Mouse (Mus musculus): ENCODE measurements at regions not wholly inside any gene's neighbourhood (a gene's known extent, or its start where the extent isn't known, plus 50 kb on each side); places are given as distances from the start of the nearest gene placed in this dataset.

DNA sequence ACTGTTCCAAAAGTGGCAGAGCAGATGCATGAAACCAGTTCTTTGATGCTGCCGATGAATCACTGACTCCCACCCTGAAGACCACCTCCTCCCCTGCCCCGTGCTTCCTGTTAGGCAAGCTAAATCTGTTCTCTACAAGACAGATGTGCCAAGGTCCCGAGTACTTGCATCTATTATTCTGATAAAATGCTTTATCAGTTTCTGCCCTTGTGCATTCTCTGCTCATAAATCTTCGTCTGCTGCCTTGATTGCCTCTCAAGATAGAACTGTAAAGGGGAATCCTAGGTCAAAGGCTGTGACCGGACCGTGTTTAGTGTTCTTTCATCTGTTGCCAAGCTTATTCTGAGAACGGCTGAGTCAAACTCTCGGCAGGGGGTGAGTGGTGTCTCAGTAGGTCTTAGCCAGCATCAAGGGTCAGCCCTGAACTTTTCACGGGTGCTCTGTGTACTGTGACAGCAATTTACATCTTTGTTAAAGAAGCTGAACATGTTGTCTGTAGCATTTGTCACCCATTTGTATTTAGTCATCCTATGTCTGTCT, 51.5 kb upstream of the Fer start:
- peaks cover 13% of the 10 kb centered on the region for H3K9me3 ChIP-seq (ENCODE audit: low read length)
- no peaks in the 10 kb centered on the region for H3K36me3 ChIP-seq (ENCODE audit: insufficient read depth, low read length)
- TF ChIP-seq POU5F1 (IDR thresholded peaks at IDR 0.05; ENCODE audit: borderline replicate concordance, low read length), result no peak
- TF ChIP-seq CTCF (conservative IDR thresholded peaks at IDR 0.05; ENCODE audit: low read length), result no peak
- TF ChIP-seq NANOG (IDR thresholded peaks at IDR 0.05; ENCODE audit: borderline replicate concordance, low read length), result no peak
- H3K4me3 ChIP-seq (replicated peaks; ENCODE audit: low read length), result no peak overlapping the region
- H3K27me3 ChIP-seq (ENCODE audit: insufficient read depth, low read length), result no peaks in the 10 kb centered on the region
- peaks cover 33% of the 10 kb centered on the region for H3K4me1 ChIP-seq (replicated peaks; ENCODE audit: low read depth, low read length)

DNA sequence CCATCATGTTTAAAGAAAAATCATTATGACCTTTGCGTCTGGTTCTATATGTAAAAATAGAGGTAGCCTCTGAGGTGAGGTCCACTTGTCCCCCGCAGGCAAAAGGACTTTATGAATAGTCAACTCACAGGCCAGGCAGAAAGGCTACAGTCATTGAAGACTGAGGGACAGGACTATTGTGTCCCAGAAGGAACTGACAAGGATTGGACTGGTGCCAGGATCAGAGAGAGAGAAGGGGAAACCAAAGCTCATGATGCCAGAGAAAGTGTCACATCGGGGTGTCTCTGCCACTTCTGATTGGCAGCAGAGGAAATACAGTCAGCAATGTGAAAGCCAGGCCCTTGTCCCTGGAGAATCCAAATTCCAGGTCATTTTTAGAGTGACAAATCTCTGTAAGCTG, 50.3 kb upstream of the Fer start:
- H3K4me1 ChIP-seq (replicated peaks; ENCODE audit: low read depth, low read length), result peaks cover 33% of the 10 kb centered on the region
- no peaks in the 10 kb centered on the region for H3K36me3 ChIP-seq (ENCODE audit: insufficient read depth, low read length)
- H3K9me3 ChIP-seq (ENCODE audit: low read length), result peaks cover 13% of the 10 kb centered on the region
- no peaks in the 10 kb centered on the region for H3K27me3 ChIP-seq (ENCODE audit: insufficient read depth, low read length)
- H3K4me3 ChIP-seq (replicated peaks; ENCODE audit: low read length), result 0 out of 2 replicates have a peak overlapping the region, but pooled peaks have one; percentile 27
- TF ChIP-seq POU5F1 (IDR thresholded peaks at IDR 0.05; ENCODE audit: borderline replicate concordance, low read length) (no peak), NANOG (IDR thresholded peaks at IDR 0.05; ENCODE audit: borderline replicate concordance, low read length) (no peak), CTCF (conservative IDR thresholded peaks at IDR 0.05; ENCODE audit: low read length) (no peak)
